Mouse (Mus musculus) monocyte, adult 5-6 weeks (primary cell): ENCODE measurements around the gene Fntb. TPM values are rescaled to one million over a fixed set of nuclear protein-coding genes. Genes with fewer than 3 reads are reported as not detected.

ENCODE experiments used
- ATAC-seq: fragments of 153-309, 156-312 bp; replicated peaks from 2 replicates; pipeline ENCODE4 v1.8.0; 2017; ENCODE audit warnings: mild to moderate bottlenecking; ENCODE audit not compliant: low TSS enrichment, insufficient number of reproducible peaks, severe bottlenecking, poor library complexity, low FRiP score
- total RNA-seq: library from RNA; stranded (forward); fragments of 200-1000, 200-491, 200-594 nt; gene quantifications from 3 replicates; pipeline ENCODE4 v1.2.3, GENCODE M21; 2017

The Fntb gene
- 1.4 to 8.8 TPM (median 6.4 TPM) in 3 replicates for total RNA-seq

GRCm38 (mm10) chr12:76765354-76765851 lies at the start of gene Fntb, which contains the start of gene Churc1:
Fntb (plus strand) TSS chr12:76765589.
Churc1 (plus strand) TSS chr12:76765538.
- peak; percentile 93 for ATAC-seq

- no peak for ATAC-seq
Measured at GRCm38 (mm10) chr12:76718384-76718783, 47.0 kb upstream of the Fntb start.

- ATAC-seq: no peak
Measured at GRCm38 (mm10) chr12:76720572-76720971, 44.8 kb upstream of the Fntb start.

GRCm38 (mm10) chr12:76722026-76722425 lies 43.4 kb upstream of the Fntb start:
- ATAC-seq: no peak

GRCm38 (mm10) chr12:76727955-76728354 lies 37.4 kb upstream of the Fntb start:
- no peak for ATAC-seq

DNA sequence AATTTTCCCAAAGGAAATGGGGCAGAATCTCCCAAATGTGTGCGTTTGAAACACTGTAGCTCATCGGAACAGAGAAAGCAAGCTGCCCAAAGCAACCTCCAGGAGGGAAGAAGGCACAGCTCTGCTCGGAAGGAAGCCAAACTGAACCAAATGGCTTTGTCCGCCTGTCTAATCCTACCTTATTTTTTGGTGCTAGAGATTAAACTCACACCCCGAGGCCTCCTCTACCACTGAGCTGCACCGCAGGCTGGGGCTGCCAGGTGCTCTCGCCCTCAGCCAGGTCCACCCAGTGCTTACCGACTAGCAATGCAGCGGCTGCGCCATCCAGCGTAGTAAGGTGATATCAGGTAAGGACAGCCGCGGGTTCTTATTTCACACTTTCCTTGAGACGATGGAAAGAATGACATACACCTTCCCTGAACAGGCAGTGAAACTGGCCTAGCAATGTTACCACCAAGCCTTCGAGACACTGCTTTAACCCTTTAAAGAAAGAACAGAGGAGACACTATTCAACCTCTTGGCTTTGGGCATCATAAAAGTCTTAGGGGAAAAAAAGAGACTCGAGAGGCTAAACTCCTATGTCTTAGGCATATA lies 14.4 kb upstream of the Fntb start:
- no peak for ATAC-seq

- ATAC-seq: no peak
Measured at GRCm38 (mm10) chr12:76752652-76753318, 12.6 kb upstream of the Fntb start.

- no peak; the same call in 1 of the 2 replicates for ATAC-seq
Measured at GRCm38 (mm10) chr12:76765901-76766630, 677 bp downstream of the Fntb start.

DNA sequence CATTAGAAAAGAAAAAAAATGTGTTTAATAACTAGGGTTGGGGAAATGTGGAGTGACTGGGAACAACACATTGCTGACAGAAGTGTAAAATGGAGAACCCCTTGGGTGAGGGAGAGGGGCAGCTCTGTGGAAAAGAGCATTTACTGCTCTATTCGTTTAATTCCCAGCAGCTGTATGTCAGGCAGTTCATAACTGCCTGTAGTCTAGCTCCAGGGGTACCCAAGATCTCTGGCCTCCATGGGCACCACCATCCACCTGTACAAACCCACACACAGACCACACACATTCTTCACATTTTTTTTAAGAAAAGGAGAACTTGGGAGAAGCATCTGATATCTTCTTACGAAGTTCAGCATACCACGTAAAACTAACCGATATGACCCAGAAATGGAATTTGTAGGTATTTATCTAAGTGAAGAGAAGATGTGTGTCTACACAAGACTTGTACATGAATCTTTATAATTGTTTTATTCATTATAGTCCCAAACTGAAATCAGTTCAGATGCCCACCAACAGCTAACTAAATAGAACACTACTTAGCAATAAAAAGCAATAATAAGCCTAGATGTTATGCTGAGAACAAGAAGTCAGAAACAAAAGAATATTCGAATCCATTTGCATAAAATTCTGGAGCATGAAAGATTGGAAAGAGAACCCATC lies 5.6 kb downstream of the Fntb start:
- ATAC-seq: no peak

DNA sequence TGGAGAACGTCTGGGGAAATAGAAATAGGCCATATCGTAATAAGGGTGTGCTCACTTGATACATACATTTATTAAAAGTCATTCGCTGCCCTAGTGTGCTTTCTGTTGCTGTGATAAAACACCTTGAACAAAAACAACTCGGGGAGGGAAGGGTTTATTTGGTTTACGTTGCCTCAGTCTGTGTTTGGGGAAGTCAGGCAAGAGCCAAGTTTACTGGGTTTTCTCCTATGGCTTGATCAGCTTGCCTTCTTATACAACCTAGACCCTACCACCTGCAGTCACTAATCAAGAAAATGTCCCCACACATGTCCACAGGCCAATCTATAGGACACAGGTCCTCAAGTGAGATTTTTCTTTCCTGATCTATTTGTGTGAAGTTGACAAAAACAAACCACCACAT lies 6.2 kb downstream of the Fntb start:
- ATAC-seq: no peak

GRCm38 (mm10) chr12:76774652-76775051 lies 9.3 kb downstream of the Fntb start:
- ATAC-seq: no peak

DNA sequence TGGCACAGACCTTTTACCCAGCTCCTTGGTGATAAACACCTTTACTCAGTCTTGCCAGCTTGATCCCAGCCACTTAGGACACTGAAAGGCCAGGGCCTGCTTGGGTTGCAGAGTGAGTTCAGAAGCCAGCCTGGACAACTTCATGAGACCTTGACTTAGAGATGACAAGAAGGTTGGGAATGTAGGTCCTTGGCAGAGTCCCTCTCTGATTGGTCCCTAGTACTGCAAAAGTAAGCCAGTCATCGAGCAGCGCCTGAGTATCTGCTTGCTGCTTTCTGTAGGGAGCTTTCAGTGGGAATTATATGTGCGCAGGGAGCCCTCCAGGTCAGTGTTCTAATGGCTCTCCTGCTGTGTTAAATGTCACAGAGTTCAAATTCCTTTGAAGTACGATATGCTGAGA lies 9.7 kb downstream of the Fntb start:
- ATAC-seq: no peak

- ATAC-seq: no peak
Measured at GRCm38 (mm10) chr12:76776898-76777297, 11.5 kb downstream of the Fntb start.

- ATAC-seq: no peak
Measured at GRCm38 (mm10) chr12:76777845-76778244, 12.5 kb downstream of the Fntb start.

DNA sequence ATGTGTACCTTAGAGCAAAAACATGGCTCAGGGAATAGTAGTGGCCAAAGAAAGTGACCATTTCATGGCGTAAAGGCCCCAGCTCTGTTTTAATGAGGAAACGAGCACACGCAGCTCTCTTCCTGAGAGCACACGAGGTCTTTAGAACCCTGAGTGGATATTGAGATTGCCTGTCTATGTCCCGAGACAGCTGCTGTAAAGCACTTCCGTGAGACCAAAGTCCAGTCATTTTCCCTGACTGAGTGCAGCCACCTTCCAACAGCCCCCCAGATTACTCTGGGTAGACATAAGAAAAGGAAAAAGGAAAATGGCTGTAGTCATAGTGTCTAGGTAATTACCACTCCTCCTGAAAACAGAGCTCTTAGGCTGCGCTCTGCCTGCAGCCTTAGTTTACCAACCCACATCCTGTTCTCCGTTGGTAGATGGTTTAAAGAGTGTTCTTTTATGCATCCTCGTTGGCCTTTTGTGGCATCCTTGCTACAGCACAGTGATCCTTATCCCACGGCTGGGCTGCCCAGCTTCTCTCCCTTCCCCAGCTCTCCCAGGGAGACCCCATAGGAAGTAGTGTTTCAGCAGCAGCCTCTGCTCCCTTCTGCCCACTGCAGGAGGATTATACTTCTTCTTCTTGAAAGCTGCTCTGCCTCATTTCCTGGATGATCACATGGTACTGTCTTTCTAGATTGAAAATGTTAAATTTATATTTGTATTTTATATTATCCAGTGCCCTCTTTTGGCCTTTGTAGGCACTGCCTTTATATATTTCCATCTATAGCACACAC lies 13.1 kb downstream of the Fntb start:
- no peak for ATAC-seq

GRCm38 (mm10) chr12:76779951-76780350 lies 14.6 kb downstream of the Fntb start:
- ATAC-seq: no peak

- no peak for ATAC-seq
Measured at GRCm38 (mm10) chr12:76780639-76781468, 15.5 kb downstream of the Fntb start.
